Mouse (Mus musculus) hindbrain, embryonic 16.5 days (tissue): ENCODE measurements around the gene Wdr1. TPM values are rescaled to one million over a fixed set of nuclear protein-coding genes. Genes with fewer than 3 reads are reported as not detected.

Experiments
- ATAC-seq: fragments of 200-750 bp; cut with Nextera tagmentation; 2 replicates; pipeline ENCODE4 v1.8.0; 2017; ENCODE audit warnings: moderate TSS enrichment, moderate library complexity
- H3K27ac ChIP-seq: fragments of 300-500 bp; sonication (generic); 2 replicates; pipeline ENCODE4 v1.5.1; 2014; ENCODE audit warnings: low read depth, mild to moderate bottlenecking, control low read depth, low read length, moderate library complexity
- H3K27me3 ChIP-seq: fragments of 300-500 bp; sonication (generic); replicated peaks from 2 replicates; pipeline ENCODE4 v1.6.1; 2014; ENCODE audit warnings: low read length; ENCODE audit not compliant: control insufficient read depth, insufficient read depth
- H3K36me3 ChIP-seq: fragments of 300-500 bp; sonication (generic); 2 replicates; pipeline ENCODE4 v1.6.1; 2014; ENCODE audit warnings: mild to moderate bottlenecking, low read length, moderate library complexity, mixed read lengths; ENCODE audit not compliant: control insufficient read depth, insufficient read depth
- H3K4me1 ChIP-seq: fragments of 300-500 bp; sonication (generic); 2 replicates; pipeline ENCODE4 v1.6.1; 2014; ENCODE audit warnings: low read depth, low read length; ENCODE audit not compliant: control insufficient read depth, insufficient read depth
- H3K4me2 ChIP-seq: fragments of 300-500 bp; sonication (generic); 2 replicates; pipeline ENCODE4 v1.6.1; 2014; ENCODE audit warnings: mild to moderate bottlenecking, low read length, control low read depth, moderate library complexity
- H3K4me3 ChIP-seq: fragments of 300-500 bp; sonication (generic); 2 replicates; pipeline ENCODE4 v1.5.1; 2014; ENCODE audit warnings: mild to moderate bottlenecking, low read length, control low read depth, moderate library complexity
- H3K9ac ChIP-seq: fragments of 300-500 bp; sonication (generic); 2 replicates; pipeline ENCODE4 v1.6.1; 2014; ENCODE audit warnings: low read depth, mild to moderate bottlenecking, control low read depth, low read length, moderate library complexity
- H3K9me3 ChIP-seq: fragments of 300-500 bp; sonication (generic); 2 replicates; pipeline ENCODE4 v1.6.1; 2014; ENCODE audit warnings: mild to moderate bottlenecking, low read length, moderate library complexity; ENCODE audit not compliant: control insufficient read depth
- WGBS: fragments of 180-500 bp; shearing (Covaris S2); extraction: QIAGEN DNeasy Blood & Tissue Kit; methylation state at CpG from one replicate; pipeline ENCODE4 v1.1.7; 2014; 5-methylcytosine and 5-hydroxymethylcytosine counted together
- polyA plus RNA-seq: library from polyadenylated mRNA; unstranded; fragments of >200 nt; fragmentation: Nextera tagmentation; extraction: Ambion mirVana; gene quantifications from 2 replicates; pipeline ENCODE4 v1.2.1, GENCODE M21; 2015

Gene Wdr1
- polyA plus RNA-seq, 1 experiment from 2014 or later = 202 TPM

GRCm38 (mm10) chr5:38491763-38492162 lies 71.3 kb downstream of the Wdr1 start:
- no peaks in the 10 kb centered on the region for H3K36me3 ChIP-seq
- H3K9ac ChIP-seq = no peak overlapping the region
- H3K27ac ChIP-seq = no peak overlapping the region
- no peaks in the 10 kb centered on the region for H3K27me3 ChIP-seq
- WGBS = 84% methylated on average over 8 of the region's 8 CpGs
- no peak overlapping the region for H3K4me3 ChIP-seq
- no peak for ATAC-seq
- H3K4me2 ChIP-seq = no peak overlapping the region
- no peaks in the 10 kb centered on the region for H3K4me1 ChIP-seq
- H3K9me3 ChIP-seq = no peaks in the 10 kb centered on the region

GRCm38 (mm10) chr5:38489739-38490138 lies 73.3 kb downstream of the Wdr1 start:
- H3K27me3 ChIP-seq = no peaks in the 10 kb centered on the region
- H3K4me3 ChIP-seq = no peak overlapping the region
- no peak for ATAC-seq
- H3K9ac ChIP-seq = no peak overlapping the region
- no peaks in the 10 kb centered on the region for H3K9me3 ChIP-seq
- H3K27ac ChIP-seq = no peak overlapping the region
- H3K4me2 ChIP-seq = no peak overlapping the region
- H3K4me1 ChIP-seq = no peaks in the 10 kb centered on the region
- H3K36me3 ChIP-seq = no peaks in the 10 kb centered on the region
- WGBS = 90% methylated on average over 4 of the region's 4 CpGs

- ATAC-seq = no peak
- no peaks in the 10 kb centered on the region for H3K9me3 ChIP-seq
- H3K4me2 ChIP-seq = no peak overlapping the region
- H3K4me3 ChIP-seq = no peak overlapping the region
- no peaks in the 10 kb centered on the region for H3K36me3 ChIP-seq
- no peaks in the 10 kb centered on the region for H3K4me1 ChIP-seq
- no peak overlapping the region for H3K27ac ChIP-seq
- 85% methylated on average over 20 of the region's 20 CpGs for WGBS
- no peak overlapping the region for H3K9ac ChIP-seq
- no peaks in the 10 kb centered on the region for H3K27me3 ChIP-seq
Observed at GRCm38 (mm10) chr5:38488673-38489615, 74.1 kb downstream of the Wdr1 start.

GRCm38 (mm10) chr5:38488026-38488425 lies 75.0 kb downstream of the Wdr1 start:
- Histone ChIP-seq H3K9me3 (no peaks in the 10 kb centered on the region), H3K27me3 (no peaks in the 10 kb centered on the region), H3K4me3 (no peak overlapping the region), H3K36me3 (no peaks in the 10 kb centered on the region), H3K4me2 (no peak overlapping the region), H3K4me1 (no peaks in the 10 kb centered on the region), H3K9ac (no peak overlapping the region), H3K27ac (no peak overlapping the region)
- 68% methylated on average over 6 of the region's 6 CpGs for WGBS
- ATAC-seq = no peak

DNA sequence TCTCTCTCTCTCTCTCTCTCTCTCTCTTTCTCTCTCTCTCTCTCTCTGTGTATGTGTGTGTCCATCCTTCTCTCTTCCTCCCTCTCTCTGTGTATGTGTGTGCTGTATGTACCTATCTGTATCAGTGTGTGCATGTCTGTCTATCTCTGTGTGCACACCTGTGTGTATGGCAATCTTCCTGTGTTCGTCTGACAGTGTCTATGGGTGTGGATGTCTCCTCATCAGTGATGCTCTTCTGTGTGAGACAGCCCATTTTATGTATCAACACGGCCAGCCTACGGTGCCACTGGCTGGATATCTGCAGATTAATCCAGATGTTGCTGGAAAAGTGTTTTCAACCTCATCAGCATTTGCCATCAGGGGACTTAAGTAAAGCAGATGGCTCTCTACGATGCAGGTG lies 75.8 kb downstream of the Wdr1 start:
- 82% methylated on average over 4 of the region's 4 CpGs for WGBS
- no peaks in the 10 kb centered on the region for H3K27me3 ChIP-seq

GRCm38 (mm10) chr5:38485946-38486345 lies 77.1 kb downstream of the Wdr1 start:
- no peak overlapping the region for H3K4me2 ChIP-seq
- no peaks in the 10 kb centered on the region for H3K36me3 ChIP-seq
- H3K4me1 ChIP-seq = peaks cover 1% of the 10 kb centered on the region
- 80% methylated on average over 4 of the region's 4 CpGs for WGBS
- ATAC-seq = no peak
- H3K9ac ChIP-seq = no peak overlapping the region
- no peak overlapping the region for H3K4me3 ChIP-seq
- H3K27me3 ChIP-seq = no peaks in the 10 kb centered on the region
- H3K9me3 ChIP-seq = no peaks in the 10 kb centered on the region
- no peak overlapping the region for H3K27ac ChIP-seq

More for the DNA sequence above, 75.8 kb downstream of the Wdr1 start:
- no peak overlapping the region for H3K4me2 ChIP-seq
- H3K9me3 ChIP-seq = no peaks in the 10 kb centered on the region
- no peaks in the 10 kb centered on the region for H3K4me1 ChIP-seq
- no peak for ATAC-seq
- no peak overlapping the region for H3K4me3 ChIP-seq
- H3K9ac ChIP-seq = no peak overlapping the region
- no peak overlapping the region for H3K27ac ChIP-seq
- H3K36me3 ChIP-seq = no peaks in the 10 kb centered on the region

GRCm38 (mm10) chr5:38483518-38484110 lies 79.4 kb downstream of the Wdr1 start:
- Histone ChIP-seq H3K36me3 (no peaks in the 10 kb centered on the region), H3K4me3 (no peak overlapping the region), H3K27me3 (no peaks in the 10 kb centered on the region), H3K4me2 (no peak overlapping the region), H3K9me3 (no peaks in the 10 kb centered on the region), H3K27ac (no peak overlapping the region), H3K4me1 (peaks cover 12% of the 10 kb centered on the region), H3K9ac (no peak overlapping the region)
- 76% methylated on average over 7 of the region's 7 CpGs for WGBS
- ATAC-seq = no peak

GRCm38 (mm10) chr5:38480822-38481707 lies 82.0 kb downstream of the Wdr1 start:
- no peak for ATAC-seq
- 75% methylated on average over 10 of the region's 10 CpGs for WGBS

More at GRCm38 (mm10) chr5:38480822-38481707, 82.0 kb downstream of the Wdr1 start:
- H3K4me1 ChIP-seq = peaks cover 12% of the 10 kb centered on the region
- no peak overlapping the region for H3K4me3 ChIP-seq
- H3K9ac ChIP-seq = no peak overlapping the region
- H3K27ac ChIP-seq = no peak overlapping the region; the same call in 1 of the 2 replicates
- peak overlapping the region; percentile 54 for H3K4me2 ChIP-seq
- H3K27me3 ChIP-seq = no peaks in the 10 kb centered on the region; the same call in 1 of the 2 replicates
- H3K36me3 ChIP-seq = no peaks in the 10 kb centered on the region
- no peaks in the 10 kb centered on the region for H3K9me3 ChIP-seq
